Mouse (Mus musculus) erythroblast, embryonic 14.5 days (primary cell): Measurements from ENCODE around the gene Trim54.

Experiments used
- GATA1 ChIP-seq: IDR thresholded peaks from 2 replicates; pipeline ENCODE4 v1.6.1; 2012; ENCODE audit warnings: low read length, inconsistent platforms, mixed read lengths
- TAL1 ChIP-seq: IDR thresholded peaks from 3 replicates; pipeline ENCODE4 v1.6.1; 2012; ENCODE audit warnings: low read length, inconsistent platforms, mixed read lengths

- TF ChIP-seq GATA1 (no peak), TAL1 (no peak)
These were observed 24.1 kb upstream of the Trim54 start for GRCm38 (mm10) chr5:31092231-31092975.
